Mouse (Mus musculus) MEL (cell line): Measurements from ENCODE around the gene Gusb. TPM values are rescaled to one million over a fixed set of nuclear protein-coding genes. Genes with fewer than 3 reads are reported as not detected.

Source experiments
- DNase-seq: peaks from one replicate; pipeline ENCODE4 v3.0.0; 2011; ENCODE audit warnings: low read depth, low spot score
- H3K27ac ChIP-seq: 2 replicates; pipeline ENCODE4 v1.5.1; 2012; ENCODE audit warnings: low read depth, mild to moderate bottlenecking, control low read depth, low read length, moderate library complexity; ENCODE audit not compliant: control insufficient read depth
- H3K27me3 ChIP-seq, 2 experiments: fragments of 150-350 bp in 1 of 2; sonication (generic) in 1 of 2; 2 replicates each; pipeline ENCODE4 v1.6.1; 2012; ENCODE audit warnings: low read length in 2 of 2, mild to moderate bottlenecking in 2 of 2, improper control_type of control experiment in 1 of 2, moderate library complexity in 1 of 2; ENCODE audit not compliant: insufficient read depth in 2 of 2, control insufficient read depth in 1 of 2
- H3K36me3 ChIP-seq, 2 experiments: 2 replicates each; pipeline ENCODE4 v1.6.1; 2012 to 2014; ENCODE audit warnings: low read length in 2 of 2, improper control_type of control experiment in 1 of 2, inconsistent platforms in 1 of 2, mild to moderate bottlenecking in 1 of 2; ENCODE audit not compliant: insufficient read depth in 2 of 2, control insufficient read depth in 1 of 2
- H3K4me1 ChIP-seq, 2 experiments: fragments of 150-350 bp in 1 of 2; sonication (generic) in 1 of 2; 2 replicates each; pipeline ENCODE4 v1.6.1; 2012; ENCODE audit warnings: low read length in 2 of 2, improper control_type of control experiment in 1 of 2, mild to moderate bottlenecking in 1 of 2; ENCODE audit not compliant: insufficient read depth in 2 of 2, control insufficient read depth in 1 of 2
- H3K4me3 ChIP-seq, 2 experiments: fragments of 150-350 bp in 1 of 2; sonication (generic) in 1 of 2; 2 replicates each; pipeline ENCODE4 v1.5.1; 2012; ENCODE audit warnings: low read depth in 2 of 2, low read length in 2 of 2, mild to moderate bottlenecking in 2 of 2, moderate library complexity in 2 of 2, control low read depth in 1 of 2, improper control_type of control experiment in 1 of 2; ENCODE audit not compliant: control insufficient read depth in 1 of 2, insufficient read depth in 1 of 2
- H3K79me2 ChIP-seq: 2 replicates; pipeline ENCODE4 v1.6.1; 2012; ENCODE audit warnings: mild to moderate bottlenecking, low read length, moderate library complexity; ENCODE audit not compliant: control insufficient read depth, poor library complexity, insufficient read depth
- H3K9ac ChIP-seq: 2 replicates; pipeline ENCODE4 v1.6.1; 2012; ENCODE audit warnings: low read depth, mild to moderate bottlenecking, control low read depth, low read length, moderate library complexity; ENCODE audit not compliant: control insufficient read depth, poor library complexity, severe bottlenecking
- H3K9me3 ChIP-seq: fragments of 150-350 bp; sonication (generic); replicated peaks from 2 replicates; pipeline ENCODE4 v1.6.1; 2012; ENCODE audit warnings: mild to moderate bottlenecking, low read length, improper control_type of control experiment, moderate library complexity; ENCODE audit not compliant: insufficient read depth
- BHLHE40 ChIP-seq: IDR thresholded peaks from 2 replicates; pipeline ENCODE4 v1.6.1; 2012; ENCODE audit warnings: low read depth, mild to moderate bottlenecking, inconsistent platforms, low read length, improper control_type of control experiment, borderline replicate concordance
- CHD1 ChIP-seq: IDR thresholded peaks from 2 replicates; pipeline ENCODE4 v1.6.1; 2012; ENCODE audit warnings: low read depth, mild to moderate bottlenecking, inconsistent platforms, low read length, improper control_type of control experiment
- E2F4 ChIP-seq: IDR thresholded peaks from 2 replicates; pipeline ENCODE4 v1.6.1; 2011; ENCODE audit warnings: low read depth, low read length, improper control_type of control experiment, borderline replicate concordance
- ETS1 ChIP-seq: IDR thresholded peaks from 2 replicates; pipeline ENCODE4 v1.6.1; 2012; ENCODE audit warnings: low read depth, mild to moderate bottlenecking, inconsistent platforms, low read length, improper control_type of control experiment, moderate library complexity
- HCFC1 ChIP-seq: IDR thresholded peaks from 2 replicates; pipeline ENCODE4 v1.6.1; 2012; ENCODE audit warnings: low read depth, mild to moderate bottlenecking, inconsistent platforms, low read length, improper control_type of control experiment, moderate library complexity
- JUND ChIP-seq: IDR thresholded peaks from 2 replicates; pipeline ENCODE4 v1.6.1; 2011; ENCODE audit warnings: low read depth, mild to moderate bottlenecking, improper control_type of control experiment, low read length
- MAZ ChIP-seq: IDR thresholded peaks from 2 replicates; pipeline ENCODE4 v1.6.1; 2012; ENCODE audit warnings: low read depth, mild to moderate bottlenecking, inconsistent platforms, low read length, improper control_type of control experiment
- MYB ChIP-seq: IDR thresholded peaks from 2 replicates; pipeline ENCODE4 v1.6.1; 2011; ENCODE audit warnings: mild to moderate bottlenecking, low read depth, low read length, improper control_type of control experiment
- POLR2A ChIP-seq, 2 experiments: IDR thresholded peaks; 2 replicates each; pipeline ENCODE4 v1.6.1; 2011 to 2012; ENCODE audit warnings: low read length in 2 of 2, mild to moderate bottlenecking in 2 of 2, control low read depth in 1 of 2, improper control_type of control experiment in 1 of 2, low read depth in 1 of 2, moderate library complexity in 1 of 2; ENCODE audit not compliant: control insufficient read depth in 1 of 2, insufficient read depth in 1 of 2, poor library complexity in 1 of 2
- SMC3 ChIP-seq: IDR thresholded peaks from 2 replicates; pipeline ENCODE4 v1.6.1; 2011; ENCODE audit warnings: low read depth, low read length, improper control_type of control experiment
- TAL1 ChIP-seq: IDR thresholded peaks from 2 replicates; pipeline ENCODE4 v1.6.1; 2012; ENCODE audit warnings: mild to moderate bottlenecking, inconsistent platforms, low read length, moderate library complexity, mixed read lengths
- TCF12 ChIP-seq: IDR thresholded peaks from 2 replicates; pipeline ENCODE4 v1.6.1; 2014; ENCODE audit warnings: low read depth, mild to moderate bottlenecking, inconsistent platforms, low read length, improper control_type of control experiment, moderate library complexity
- USF2 ChIP-seq, 2 experiments: IDR thresholded peaks; 2 replicates each; pipeline ENCODE4 v1.6.1; 2011 to 2012; ENCODE audit warnings: improper control_type of control experiment in 2 of 2, low read length in 2 of 2, borderline replicate concordance in 1 of 2, inconsistent platforms in 1 of 2, low read depth in 1 of 2, mild to moderate bottlenecking in 1 of 2; ENCODE audit not compliant: insufficient read depth in 1 of 2
- ZC3H11A ChIP-seq: IDR thresholded peaks from 2 replicates; pipeline ENCODE4 v1.6.1; 2012; ENCODE audit warnings: low read depth, mild to moderate bottlenecking, inconsistent platforms, low read length, improper control_type of control experiment
- ZKSCAN1 ChIP-seq: IDR thresholded peaks from 2 replicates; pipeline ENCODE4 v1.6.1; 2012; ENCODE audit warnings: low read depth, mild to moderate bottlenecking, inconsistent platforms, low read length, improper control_type of control experiment, moderate library complexity
- ZMIZ1 ChIP-seq: IDR thresholded peaks from 2 replicates; pipeline ENCODE4 v1.6.1; 2012; ENCODE audit warnings: low read depth, mild to moderate bottlenecking, inconsistent platforms, low read length, improper control_type of control experiment, moderate library complexity
- polyA plus RNA-seq, 2 experiments: library from polyadenylated mRNA; stranded (reverse) in 1 of 2; unstranded in 1 of 2; fragments of >175 nt in 1 of 2; fragments of >200 nt in 1 of 2; gene quantifications; 2 replicates each; pipeline versions ENCODE4 v1.2.1 to v1.2.4; 2012; ENCODE audit warnings: low replicate concordance in 2 of 2, low read depth in 1 of 2; ENCODE audit not compliant: insufficient read length in 2 of 2, insufficient read depth in 1 of 2, missing spikeins in 1 of 2
- total RNA-seq: library from RNA; depleted of rRNA; stranded (reverse); fragments of 300-350 nt; gene quantifications from 2 replicates; pipeline ENCODE4 v1.2.3, GENCODE M21; 2012

Gene Gusb
- total and polyA plus RNA-seq, 3 experiments: 44.4 to 107 (median 54.2) TPM

DNA sequence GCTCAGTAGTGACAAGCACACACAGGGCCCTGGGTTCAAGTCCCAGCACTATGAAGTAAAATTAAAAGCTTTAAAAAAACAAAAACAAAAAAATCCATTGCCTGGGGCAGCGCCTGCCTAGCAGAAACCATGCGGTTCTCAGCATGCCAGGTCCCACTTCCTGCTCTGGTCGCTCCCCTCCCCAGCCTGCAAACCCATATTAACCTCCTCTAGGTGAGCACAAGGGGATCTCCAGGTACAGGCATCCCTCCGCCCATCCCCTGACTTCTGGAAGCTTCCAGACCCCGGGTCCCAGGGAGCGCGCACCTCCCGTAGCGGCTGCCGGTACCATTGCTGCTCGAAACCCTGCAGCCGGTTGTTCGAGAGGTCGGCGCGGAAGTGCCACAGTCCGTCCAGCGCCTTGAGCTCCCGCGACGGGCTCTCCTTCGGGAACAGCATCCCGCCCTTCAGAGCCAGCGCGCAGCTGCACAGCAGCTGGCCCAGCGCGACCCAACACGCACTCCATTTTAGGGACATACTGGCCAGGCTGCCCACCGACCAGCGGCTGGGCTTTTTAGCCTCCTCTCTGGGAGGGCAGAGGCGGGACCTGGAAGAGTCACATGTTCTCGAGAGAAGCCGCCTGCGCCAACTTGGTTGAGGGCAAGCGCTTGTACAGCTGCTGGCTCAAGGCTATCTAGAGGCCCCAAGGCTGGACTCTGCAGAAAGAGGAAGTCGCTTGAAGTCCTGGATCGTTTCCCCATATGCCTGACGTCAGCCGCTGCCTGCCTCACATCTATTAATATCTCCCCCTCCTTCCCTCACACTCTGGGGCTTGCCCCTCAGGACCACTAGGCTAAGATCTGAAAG is at the start of gene Gusb (continued):
- TF ChIP-seq ZKSCAN1 (no peak), HCFC1 (peak; percentile 89), ETS1 (peak; percentile 84), POLR2A (IDR thresholded peaks at IDR 0.05; ENCODE audit: control insufficient read depth in 1 of 2, insufficient read depth in 1 of 2, low read depth in 1 of 2, low read length in 2 of 2, poor library complexity in 1 of 2) (peak; percentile 74 to 92; a peak in 3 of 4 replicates), JUND (no peak), ZC3H11A (no peak)
- TF ChIP-seq, all 39 proteins: peak for 23

DNA sequence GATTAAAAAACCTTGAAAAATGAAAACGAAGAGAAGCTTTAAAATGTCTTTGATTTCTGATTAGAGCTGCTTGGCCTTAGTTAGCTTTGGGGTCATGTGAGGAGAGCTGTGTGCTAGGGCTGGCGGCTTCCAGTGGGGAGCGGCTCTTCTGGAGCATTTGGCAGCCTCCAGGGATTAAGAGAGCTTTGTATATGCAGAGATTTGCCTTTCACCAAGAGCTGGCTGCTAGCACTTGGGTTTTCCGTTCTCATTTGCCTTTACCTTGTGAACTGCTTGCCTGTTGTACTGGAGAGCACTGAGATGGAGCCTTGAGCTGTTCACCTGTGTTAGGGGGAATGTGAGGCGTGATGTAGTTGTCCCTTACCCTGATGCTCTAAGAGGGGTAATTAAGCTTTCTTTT is 49.7 kb upstream of the Gusb start:
- Histone ChIP-seq H3K79me2 (no peaks in the 10 kb centered on the region), H3K9me3 (no peaks in the 10 kb centered on the region), H3K36me3 (peaks cover 0 to 14% of the 10 kb centered on the region in 2 experiments; a peak in 2 of 4 replicates), H3K4me1 (no peaks in the 10 kb centered on the region), H3K4me3 (no peak overlapping the region), H3K27ac (no peak overlapping the region), H3K27me3 (no peaks in the 10 kb centered on the region), H3K9ac (no peak overlapping the region)
- TF ChIP-seq MAZ (no peak), TCF12 (no peak), ZKSCAN1 (no peak), TAL1 (no peak), E2F4 (no peak)
- DNase-seq: no peak

- no peaks in the 10 kb centered on the region for H3K27me3 ChIP-seq
- no peak for DNase-seq
Observed at GRCm38 (mm10) chr5:130051073-130051860, 48.4 kb upstream of the Gusb start.

More at GRCm38 (mm10) chr5:130051073-130051860, 48.4 kb upstream of the Gusb start:
- Histone ChIP-seq H3K27ac (no peak overlapping the region), H3K4me1 (no peaks in the 10 kb centered on the region), H3K9ac (no peak overlapping the region), H3K9me3 (no peaks in the 10 kb centered on the region), H3K36me3 (peaks cover 0 to 19% of the 10 kb centered on the region in 2 experiments; a peak in 2 of 4 replicates), H3K79me2 (no peaks in the 10 kb centered on the region), H3K4me3 (no peak overlapping the region)
- TF ChIP-seq ZC3H11A (no peak), MYB (no peak), USF2 (IDR thresholded peaks at IDR 0.05; ENCODE audit: borderline replicate concordance in 1 of 2, insufficient read depth in 1 of 2, low read depth in 1 of 2, low read length in 2 of 2) (no peak), SMC3 (no peak), ETS1 (no peak), BHLHE40 (no peak), CHD1 (no peak), ZMIZ1 (no peak)
